Mouse (Mus musculus): ENCODE results near the gene Ppp1r12a.
A peak's percentile ranks its signal among the peaks of the same experiment; 100 is the strongest.

The Ppp1r12a gene

GRCm38 (mm10) chr10:108332571-108333541 lies 170.9 kb downstream of the Ppp1r12a start:
- DNase-seq (ENCODE audit: low read depth, low spot score): peak; percentile 42

GRCm38 (mm10) chr10:108333642-108334041 lies 171.6 kb downstream of the Ppp1r12a start:
- DNase-seq (ENCODE audit: low read depth, low spot score): peak; percentile 67
